Mouse (Mus musculus) forebrain, embryonic 14.5 days (tissue): ENCODE measurements at regions not wholly inside any gene's neighbourhood (a gene's known extent, or its start where the extent isn't known, plus 50 kb on each side); places are given as distances from the start of the nearest gene placed in this dataset.

Source experiments
- ATAC-seq: fragments of 200-750 bp; cut with Nextera tagmentation; 2 replicates; pipeline ENCODE4 v1.8.0; 2017; ENCODE audit warnings: mild to moderate bottlenecking, moderate library complexity
- DNase-seq: peaks from one replicate; pipeline ENCODE4 v3.0.0-alpha.2; 2015; ENCODE audit warnings: low spot score
- H3K27ac ChIP-seq: fragments of 300-500 bp; sonication (generic); 2 replicates; pipeline ENCODE4 v1.5.1; 2014; ENCODE audit warnings: low read depth, mild to moderate bottlenecking, control low read depth, low read length, moderate library complexity
- H3K27me3 ChIP-seq: fragments of 300-500 bp; sonication (generic); replicated peaks from 2 replicates; pipeline ENCODE4 v1.6.1; 2014; ENCODE audit warnings: low read length, control low read depth, mixed read lengths; ENCODE audit not compliant: control insufficient read depth, insufficient read depth
- H3K36me3 ChIP-seq: fragments of 300-500 bp; sonication (generic); 2 replicates; pipeline ENCODE4 v1.6.1; 2014; ENCODE audit warnings: low read length, control low read depth; ENCODE audit not compliant: control insufficient read depth, insufficient read depth
- H3K4me1 ChIP-seq: fragments of 300-500 bp; sonication (generic); 2 replicates; pipeline ENCODE4 v1.6.1; 2014; ENCODE audit warnings: antibody characterized with exemption, low read length, control low read depth; ENCODE audit not compliant: control insufficient read depth, insufficient read depth
- H3K4me2 ChIP-seq: fragments of 300-500 bp; sonication (generic); 2 replicates; pipeline ENCODE4 v1.6.1; 2014; ENCODE audit warnings: mild to moderate bottlenecking, control low read depth, low read length
- H3K4me3 ChIP-seq: fragments of 300-500 bp; sonication (generic); 2 replicates; pipeline ENCODE4 v1.5.1; 2014; ENCODE audit warnings: low read depth, low read length, control low read depth
- H3K9ac ChIP-seq: fragments of 300-500 bp; sonication (generic); 2 replicates; pipeline ENCODE4 v1.6.1; 2014; ENCODE audit warnings: mild to moderate bottlenecking, low read length, control low read depth, moderate library complexity
- H3K9me3 ChIP-seq: fragments of 300-500 bp; sonication (generic); replicated peaks from 2 replicates; pipeline ENCODE4 v1.6.1; 2016; ENCODE audit warnings: low read length, control low read depth, mixed read lengths; ENCODE audit not compliant: control insufficient read depth
- WGBS: fragments of 180-500 bp; shearing (Covaris S2); extraction: QIAGEN DNeasy Blood & Tissue Kit; methylation state at CpG from one replicate; pipeline ENCODE4 v1.1.7; 2014; 5-methylcytosine and 5-hydroxymethylcytosine counted together

GRCm38 (mm10) chr13:115652935-115653334, 551.2 kb upstream of the Itga1 start:
- Histone ChIP-seq H3K27me3 (no peaks in the 10 kb centered on the region), H3K36me3 (no peaks in the 10 kb centered on the region), H3K4me1 (peaks cover 3% of the 10 kb centered on the region; the same call in 1 of the 2 replicates), H3K4me2 (no peak overlapping the region), H3K9ac (no peak overlapping the region), H3K4me3 (no peak overlapping the region), H3K9me3 (no peaks in the 10 kb centered on the region), H3K27ac (no peak overlapping the region)
- DNase-seq (peak; percentile 67), ATAC-seq (peak; percentile 56)
- WGBS: 10% methylated on average over 2 of the region's 2 CpGs

DNA sequence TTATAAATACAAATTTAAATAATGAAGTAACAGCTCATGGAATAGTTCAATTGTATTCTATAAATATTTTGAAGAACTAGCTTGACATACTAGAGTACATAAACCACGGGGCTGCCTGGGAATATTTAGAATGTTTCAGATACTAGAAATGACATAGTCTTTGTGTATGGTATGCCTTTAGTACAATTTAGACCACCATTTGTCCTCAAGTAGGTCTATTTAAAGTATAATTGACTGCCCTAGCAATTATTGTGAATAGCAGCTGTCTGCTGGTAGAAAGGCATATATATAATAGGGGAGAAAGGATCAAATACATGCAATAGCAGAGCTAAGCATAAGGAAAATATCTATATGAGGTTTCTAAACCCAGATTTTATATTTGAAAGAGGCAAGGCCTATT, 550.6 kb upstream of the Itga1 start:
- Histone ChIP-seq H3K27ac (no peak overlapping the region), H3K4me2 (no peak overlapping the region), H3K36me3 (no peaks in the 10 kb centered on the region), H3K9ac (no peak overlapping the region), H3K4me3 (no peak overlapping the region), H3K9me3 (no peaks in the 10 kb centered on the region), H3K4me1 (peaks cover 3% of the 10 kb centered on the region; the same call in 1 of the 2 replicates), H3K27me3 (no peaks in the 10 kb centered on the region)
- WGBS: 30% methylated on average over 1 of the region's 1 CpGs
- DNase-seq: peak; percentile 27
- ATAC-seq: peak; percentile 70

DNA sequence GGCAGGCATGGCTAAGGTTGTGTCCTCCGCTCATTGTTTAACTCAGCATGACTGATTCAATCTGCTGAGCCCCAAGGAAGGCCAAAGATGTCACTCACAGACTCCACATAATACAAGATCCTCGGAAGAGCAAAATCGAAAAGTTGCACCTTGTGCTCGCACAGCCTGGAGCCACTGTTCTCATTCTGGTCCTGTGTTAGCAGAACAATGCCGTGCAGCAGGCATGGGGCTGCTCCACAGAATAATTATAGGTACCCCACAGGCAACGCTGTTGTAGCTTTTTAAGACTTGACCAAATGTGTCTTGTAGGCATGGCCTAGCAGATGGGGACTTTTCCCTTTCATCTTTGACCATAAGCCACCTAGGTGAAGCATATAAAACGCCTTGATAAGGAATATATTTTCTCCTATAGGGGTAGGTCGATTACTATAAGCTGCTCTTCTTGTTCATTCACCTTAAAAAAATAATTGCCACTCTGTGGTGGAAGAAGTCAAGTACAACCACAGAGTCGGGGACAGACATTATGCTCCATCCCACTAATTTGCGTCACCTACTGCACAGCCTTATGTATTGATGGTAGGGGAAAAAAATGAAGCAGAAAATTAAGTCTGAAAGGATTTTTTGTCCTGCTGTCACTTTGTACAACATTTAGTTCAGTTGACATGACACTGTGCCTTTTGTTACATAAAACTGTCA, 529.8 kb upstream of the Itga1 start:
- peak; percentile 80 for ATAC-seq
- no peak overlapping the region for H3K4me2 ChIP-seq
- no peaks in the 10 kb centered on the region for H3K36me3 ChIP-seq
- no peaks in the 10 kb centered on the region for H3K9me3 ChIP-seq
- no peak overlapping the region for H3K9ac ChIP-seq
- no peak overlapping the region for H3K27ac ChIP-seq
- DNase-seq: peak; percentile 45
- 24% methylated on average over 10 of the region's 10 CpGs for WGBS
- no peaks in the 10 kb centered on the region for H3K4me1 ChIP-seq
- H3K27me3 ChIP-seq: no peaks in the 10 kb centered on the region
- no peak overlapping the region for H3K4me3 ChIP-seq

DNA sequence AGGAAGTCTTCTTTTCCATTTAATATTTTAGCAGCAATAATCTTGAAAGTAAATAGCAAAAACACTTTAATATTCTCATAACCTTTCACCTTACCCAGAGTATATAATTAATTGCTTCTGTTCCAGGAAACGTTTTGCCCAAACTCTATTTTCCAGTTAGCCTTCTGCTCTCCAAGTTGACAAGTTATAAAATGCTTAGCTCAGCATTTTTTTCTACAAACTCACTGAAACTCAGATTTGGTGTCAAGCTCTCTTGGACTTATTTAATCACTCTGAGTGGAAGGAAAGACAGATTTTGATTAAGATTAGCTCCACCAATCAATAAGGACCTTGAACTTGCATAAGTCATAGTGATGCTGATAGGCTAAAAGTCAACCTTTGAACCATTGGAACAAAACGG, 528.8 kb upstream of the Itga1 start:
- no peaks in the 10 kb centered on the region for H3K4me1 ChIP-seq
- DNase-seq (no peak), ATAC-seq (no peak)
- H3K27me3 ChIP-seq: no peaks in the 10 kb centered on the region
- no peak overlapping the region for H3K4me2 ChIP-seq
- H3K9ac ChIP-seq: no peak overlapping the region
- H3K9me3 ChIP-seq: no peaks in the 10 kb centered on the region
- no peaks in the 10 kb centered on the region for H3K36me3 ChIP-seq
- H3K4me3 ChIP-seq: no peak overlapping the region
- 72% methylated on average over 2 of the region's 2 CpGs for WGBS
- H3K27ac ChIP-seq: no peak overlapping the region

DNA sequence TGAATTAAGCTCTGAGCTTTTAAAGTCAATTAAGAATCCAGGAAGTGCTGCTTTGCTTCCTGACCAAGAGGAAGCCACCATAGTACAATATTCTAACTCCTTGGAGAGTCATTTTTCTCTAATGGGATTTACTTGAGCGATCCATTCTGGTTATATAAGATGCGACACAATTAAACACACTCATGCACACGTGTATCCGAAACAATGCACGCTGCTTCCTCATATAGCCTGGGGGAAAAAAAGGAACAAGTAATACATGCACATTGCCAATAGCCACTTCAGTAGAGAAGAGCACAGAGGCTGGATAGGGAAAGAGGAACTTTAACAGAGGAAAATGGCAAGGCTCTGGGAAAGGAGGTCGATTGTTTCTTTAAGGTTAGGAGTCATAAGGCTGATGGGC, 511.4 kb upstream of the Itga1 start:
- WGBS: 89% methylated on average over 6 of the region's 6 CpGs
- no peak overlapping the region for H3K27ac ChIP-seq
- no peaks in the 10 kb centered on the region for H3K36me3 ChIP-seq
- H3K4me3 ChIP-seq: no peak overlapping the region
- ATAC-seq (no peak), DNase-seq (no peak)
- H3K27me3 ChIP-seq: no peaks in the 10 kb centered on the region
- H3K9ac ChIP-seq: no peak overlapping the region
- H3K4me1 ChIP-seq: no peaks in the 10 kb centered on the region
- no peaks in the 10 kb centered on the region for H3K9me3 ChIP-seq
- no peak overlapping the region for H3K4me2 ChIP-seq

DNA sequence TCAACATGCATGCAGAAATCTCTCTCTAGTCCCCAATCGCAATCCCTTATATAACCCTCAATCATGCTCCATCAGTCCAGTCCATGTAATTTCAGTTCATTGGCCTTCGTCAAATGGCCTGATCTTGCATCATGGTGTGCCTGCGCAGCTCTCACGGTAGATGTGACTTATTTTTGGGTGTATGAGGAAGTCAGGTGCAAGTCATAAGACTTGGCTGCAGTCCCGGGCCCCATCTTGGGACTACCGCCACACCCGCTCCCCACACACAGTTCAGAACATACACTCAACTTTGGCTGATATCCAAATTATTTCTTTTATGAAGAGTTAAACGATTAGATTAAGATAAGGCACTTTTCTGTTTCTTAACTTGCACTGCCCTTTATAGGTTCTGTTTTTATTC, 504.7 kb upstream of the Itga1 start:
- Histone ChIP-seq H3K27ac (no peak overlapping the region), H3K9me3 (no peaks in the 10 kb centered on the region), H3K4me1 (no peaks in the 10 kb centered on the region), H3K27me3 (no peaks in the 10 kb centered on the region), H3K4me2 (no peak overlapping the region), H3K36me3 (no peaks in the 10 kb centered on the region), H3K4me3 (no peak overlapping the region), H3K9ac (no peak overlapping the region)
- no peak for DNase-seq
- ATAC-seq: no peak
- WGBS: 91% methylated on average over 8 of the region's 8 CpGs

GRCm38 (mm10) chr13:115595126-115595671, 493.4 kb upstream of the Itga1 start:
- Histone ChIP-seq H3K27me3 (no peaks in the 10 kb centered on the region), H3K9me3 (no peaks in the 10 kb centered on the region), H3K27ac (no peak overlapping the region), H3K4me1 (no peaks in the 10 kb centered on the region), H3K36me3 (no peaks in the 10 kb centered on the region), H3K4me2 (no peak overlapping the region), H3K4me3 (no peak overlapping the region), H3K9ac (no peak overlapping the region)
- 79% methylated on average over 5 of the region's 5 CpGs for WGBS
- DNase-seq (no peak), ATAC-seq (no peak)

- no peak for ATAC-seq
- 72% methylated on average over 3 of the region's 3 CpGs for WGBS
These were observed 474.2 kb upstream of the Itga1 start for GRCm38 (mm10) chr13:115575967-115576366.

More at GRCm38 (mm10) chr13:115575967-115576366, 474.2 kb upstream of the Itga1 start:
- no peak for DNase-seq
- Histone ChIP-seq H3K9me3 (no peaks in the 10 kb centered on the region), H3K27ac (no peak overlapping the region), H3K4me1 (peaks cover 3% of the 10 kb centered on the region; the same call in 1 of the 2 replicates), H3K4me2 (no peak overlapping the region), H3K27me3 (0 out of 2 replicates have a peak, but pooled peaks cover 3% of the 10 kb centered on the region), H3K9ac (no peak overlapping the region), H3K36me3 (no peaks in the 10 kb centered on the region), H3K4me3 (no peak overlapping the region)
